Comparison of ENCODE assay signal across 10 mouse cellular contexts in genomic region chr17:26994410-26994809, GRCm38 (mm10). TPM values are rescaled to one million over a fixed set of nuclear protein-coding genes. Genes with fewer than 3 reads are reported as not detected.
DNase-seq lines count a peak whose midpoint lies in the region; ATAC-seq and TF ChIP-seq lines count a peak whose summit lies in the region.
"Had no signal": no experiment of that assay in that cellular context is flagged by ENCODE, and none has a peak within 500 bp of the region (broad histone marks: within the 10 kb centered on the region; RNA-seq: fewer than 3 reads in every experiment).

No protein-coding gene starts in this region.

- TF ChIP-seq CTCF in heart, adult 2 months (IDR thresholded peaks at IDR 0.05): no peak
- TF ChIP-seq CTCF in left cerebral cortex, adult 2 months (IDR thresholded peaks at IDR 0.05): no peak

- no peaks in the 10 kb centered on the region for H3K27me3 ChIP-seq in heart, adult 2 months (ENCODE audit: control insufficient read depth, insufficient read depth, low read length)
- H3K27me3 ChIP-seq: limb, embryonic 12.5 days had no signal

- 11% methylated on average over 14 of the region's 14 CpGs for WGBS in heart, adult 2 months

- no peak for ATAC-seq in frontal cortex, adult (ENCODE audit: low TSS enrichment)

- intact Hi-C loops in heart, adult 2 months (cut with DNase I): no loop called here
- intact Hi-C loops in left cerebral cortex, adult 2 months (cut with DNase I): no loop called here

- H3K36me3 ChIP-seq in heart, adult 2 months (ENCODE audit: control insufficient read depth, insufficient read depth, low read length): no peaks in the 10 kb centered on the region
- H3K36me3 ChIP-seq: limb, embryonic 12.5 days had no signal

- H3K79me2 ChIP-seq in heart, adult 2 months (replicated peaks; ENCODE audit: control insufficient read depth, insufficient read depth, low read length): no peaks in the 10 kb centered on the region

- TF ChIP-seq EP300 in heart, adult 2 months (IDR thresholded peaks at IDR 0.05; ENCODE audit: insufficient read depth, low read depth, low read length): no peak

- 0 out of 2 replicates have a peak overlapping the region, but pooled peaks have one; percentile 20 for H3K4me3 ChIP-seq in heart, adult 2 months
- H3K4me3 ChIP-seq in left cerebral cortex, adult 2 months: no peak overlapping the region
- H3K4me3 ChIP-seq: erythroblast, embryonic 14.5 days; limb, embryonic 12.5 days had no signal

- peak overlapping the region; percentile 43 for H3K27ac ChIP-seq in heart, adult 2 months
- no peak overlapping the region for H3K27ac ChIP-seq in left cerebral cortex, adult 2 months
- H3K27ac ChIP-seq: limb, embryonic 12.5 days had no signal

- H3K9ac ChIP-seq in heart, adult 2 months (ENCODE audit: low read depth, low read length): no peak overlapping the region
- H3K9ac ChIP-seq: limb, embryonic 12.5 days had no signal

- H3K4me1 ChIP-seq in heart, adult 2 months (ENCODE audit: control insufficient read depth, insufficient read depth, low read length): peaks cover 9% of the 10 kb centered on the region

- peak; percentile 61 for DNase-seq in urinary bladder, postnatal 14 days (ENCODE audit: low spot score)
- no peak for DNase-seq in urinary bladder, adult 18-20 months (ENCODE audit: low spot score in 2 of 2)
- peak; percentile 75 to 80 for DNase-seq in heart, adult 2 months
- peak; percentile 83 to 84 for DNase-seq in kidney, postnatal 25 days
- DNase-seq in testis, postnatal 14 days (ENCODE audit: low spot score): peak; percentile 57
- no peak for DNase-seq in left cerebral cortex, adult 2 months (ENCODE audit: extremely low spot score in 1 of 2, low spot score in 2 of 2)
- no peak for DNase-seq in left cerebral cortex, adult 9 months (ENCODE audit: low spot score in 2 of 2)

- TF ChIP-seq POLR2A in heart, adult 2 months (IDR thresholded peaks at IDR 0.05; ENCODE audit: insufficient read depth, low read depth, low read length): no peak

RNA-seq across cellular contexts. Expression of gene Zbtb9, which starts 21.4 kb away (rescaled TPM):
- 1 to 10 TPM; 1.5 to 3.5 TPM for total RNA-seq in heart, adult 2 months (2021)
- polyA plus RNA-seq in heart, adult 2 months (2012; rRNA removed): 2.4 and 2.8 TPM in 2 replicates
- 10 to 100 TPM; 16.3 to 18.3 TPM for total RNA-seq in left cerebral cortex, adult 2 months (2021)

RNA-seq across cellular contexts. Expression of gene Bak1, which starts 34.4 kb away (rescaled TPM):
- total RNA-seq in heart, adult 2 months (2021): 10 to 100 TPM; 15.0 to 16.9 TPM
- polyA plus RNA-seq in heart, adult 2 months (2012; rRNA removed): 35.0 and 35.9 TPM in 2 replicates
- total RNA-seq in left cerebral cortex, adult 2 months (2021): 10 to 100 TPM; 13.0 to 14.0 TPM

RNA-seq across cellular contexts. Expression of gene Syngap1, which starts 53.4 kb away (rescaled TPM):
- 1 to 10 TPM; 4.1 to 4.2 TPM for total RNA-seq in heart, adult 2 months (2021)
- polyA plus RNA-seq in heart, adult 2 months (2012; rRNA removed): 6.7 and 9.0 TPM in 2 replicates
- 100 to 1,000 TPM; 452 to 471 TPM for total RNA-seq in left cerebral cortex, adult 2 months (2021)

RNA-seq across cellular contexts. Expression of gene Cuta, which starts 55.0 kb away (rescaled TPM):
- total RNA-seq in heart, adult 2 months (2021): 10 to 100 TPM; 78.6 to 94.2 TPM
- 85.1 and 96.6 TPM in 2 replicates for polyA plus RNA-seq in heart, adult 2 months (2012; rRNA removed)
- total RNA-seq in left cerebral cortex, adult 2 months (2021): 100 to 1,000 TPM; 103 to 110 TPM

Comparison
In these comparisons a context has a peak if more than half of its experiments do, and no peak if none do; other contexts are left out.
1. DNase-seq: peak in urinary bladder, postnatal 14 days (single experiment), heart, adult 2 months (2 of 2), kidney, postnatal 25 days (2 of 2) and testis, postnatal 14 days (single experiment); none in urinary bladder, adult 18-20 months (0 of 2), left cerebral cortex, adult 2 months (0 of 2) and left cerebral cortex, adult 9 months (0 of 2).
2. RNA of gene Syngap1, which starts 53.4 kb away (total RNA-seq): 452 to 471 TPM in left cerebral cortex, adult 2 months; 4.1 to 4.2 TPM in heart, adult 2 months; every median in the first group is over 10 times any median in the second.